Mouse (Mus musculus) ovary, postnatal 36 days (tissue): ENCODE measurements at regions not wholly inside any gene's neighbourhood (a gene's known extent, or its start where the extent isn't known, plus 50 kb on each side); places are given as distances from the start of the nearest gene placed in this dataset.
"Not testable (repeated sequence)": the region's sequence is repeated elsewhere in the genome, so short reads cannot be mapped to it uniquely, and the experiment has no call there.

Source experiments
- DNase-seq: peaks from one replicate; pipeline ENCODE4 v3.0.0; 2022; ENCODE audit warnings: low spot score, mixed read lengths

- DNase-seq: no peak
Observed at GRCm38 (mm10) chr5:148776796-148777659, 152.1 kb downstream of the Katnal1 start.

GRCm38 (mm10) chr5:148775232-148775631 lies 153.9 kb downstream of the Katnal1 start:
- no peak for DNase-seq

GRCm38 (mm10) chr5:148774446-148774845 lies 154.7 kb downstream of the Katnal1 start:
- no peak for DNase-seq

GRCm38 (mm10) chr5:148769452-148769851 lies 159.7 kb downstream of the Katnal1 start:
- DNase-seq: no peak

- no peak for DNase-seq
Observed at GRCm38 (mm10) chr5:148768346-148768745, 160.8 kb downstream of the Katnal1 start.

- no peak for DNase-seq
Observed at GRCm38 (mm10) chr5:148765993-148766392, 163.1 kb downstream of the Katnal1 start.

GRCm38 (mm10) chr5:148760108-148760507 lies 169.0 kb downstream of the Katnal1 start:
- DNase-seq: no peak

GRCm38 (mm10) chr5:148758786-148759185 lies 170.3 kb downstream of the Katnal1 start:
- no peak for DNase-seq

- DNase-seq: no peak
Observed at GRCm38 (mm10) chr5:148757715-148758114, 171.4 kb downstream of the Katnal1 start.

GRCm38 (mm10) chr5:148757236-148757635 lies 171.9 kb downstream of the Katnal1 start:
- no peak for DNase-seq

GRCm38 (mm10) chr5:148756246-148756930 lies 172.7 kb downstream of the Katnal1 start:
- no peak for DNase-seq

GRCm38 (mm10) chr5:148755807-148756206 lies 173.3 kb downstream of the Katnal1 start:
- DNase-seq: no peak

GRCm38 (mm10) chr5:148754896-148755295 lies 174.2 kb downstream of the Katnal1 start:
- no peak for DNase-seq

- DNase-seq: no peak
Observed at GRCm38 (mm10) chr5:148754363-148754762, 174.8 kb downstream of the Katnal1 start.

GRCm38 (mm10) chr5:148753457-148753856 lies 175.7 kb downstream of the Katnal1 start:
- DNase-seq: no peak

- DNase-seq: no peak
Observed at GRCm38 (mm10) chr5:148751980-148752379, 177.1 kb downstream of the Katnal1 start.

GRCm38 (mm10) chr5:148750002-148750734 lies 179.0 kb downstream of the Katnal1 start:
- no peak for DNase-seq

GRCm38 (mm10) chr5:148747972-148748764 lies 181.0 kb downstream of the Katnal1 start:
- DNase-seq: no peak

- no peak for DNase-seq
Observed at GRCm38 (mm10) chr5:148747549-148747948, 181.6 kb downstream of the Katnal1 start.

- DNase-seq: not testable (repeated sequence)
Observed at GRCm38 (mm10) chr5:148746726-148747125, 182.4 kb downstream of the Katnal1 start.

- no peak for DNase-seq
Observed at GRCm38 (mm10) chr5:148744676-148745391, 184.3 kb downstream of the Katnal1 start.
